Mouse (Mus musculus) layer of hippocampus, postnatal 25 days (tissue): ENCODE measurements at regions not wholly inside any gene's neighbourhood (a gene's known extent, or its start where the extent isn't known, plus 50 kb on each side); places are given as distances from the start of the nearest gene placed in this dataset.

ENCODE experiments used
- DNase-seq, 2 experiments: peaks; one replicate each; pipeline ENCODE4 v3.0.0; 2022; ENCODE audit warnings: mixed read lengths in 2 of 2, low spot score in 1 of 2; ENCODE audit errors: extremely low spot score in 1 of 2

- no peak for DNase-seq
Measured at GRCm38 (mm10) chr11:7010858-7011257, 52.4 kb upstream of the Adcy1 start.

- DNase-seq, result no peak
Measured at GRCm38 (mm10) chr11:6999329-6999728, 64.0 kb upstream of the Adcy1 start.

GRCm38 (mm10) chr11:6998810-6999209 lies 64.5 kb upstream of the Adcy1 start:
- DNase-seq, result no peak

GRCm38 (mm10) chr11:6997508-6997907 lies 65.8 kb upstream of the Adcy1 start:
- DNase-seq, result no peak

GRCm38 (mm10) chr11:6993731-6994130 lies 69.6 kb upstream of the Adcy1 start:
- DNase-seq, result no peak

GRCm38 (mm10) chr11:6991626-6992025 lies 71.7 kb upstream of the Adcy1 start:
- DNase-seq, result no peak

- DNase-seq, result no peak
Measured at GRCm38 (mm10) chr11:6990711-6991110, 72.6 kb upstream of the Adcy1 start.

GRCm38 (mm10) chr11:6988884-6989824 lies 74.1 kb upstream of the Adcy1 start:
- no peak for DNase-seq

- DNase-seq, result no peak
Measured at GRCm38 (mm10) chr11:6987995-6988394, 75.3 kb upstream of the Adcy1 start.

GRCm38 (mm10) chr11:6987105-6987504 lies 76.2 kb upstream of the Adcy1 start:
- no peak for DNase-seq

GRCm38 (mm10) chr11:6982076-6982475 lies 81.2 kb upstream of the Adcy1 start:
- no peak for DNase-seq

- no peak for DNase-seq
Measured at GRCm38 (mm10) chr11:6979656-6980055, 83.6 kb upstream of the Adcy1 start.

GRCm38 (mm10) chr11:6969196-6969595 lies 94.1 kb upstream of the Adcy1 start:
- no peak for DNase-seq

GRCm38 (mm10) chr11:6966968-6967367 lies 96.3 kb upstream of the Adcy1 start:
- peak in 1 of 2 experiments; percentile 43 for DNase-seq

- DNase-seq, result no peak
Measured at GRCm38 (mm10) chr11:6964524-6964923, 98.8 kb upstream of the Adcy1 start.

- DNase-seq, result no peak
Measured at GRCm38 (mm10) chr11:6963600-6963999, 99.7 kb upstream of the Adcy1 start.

- no peak for DNase-seq
Measured at GRCm38 (mm10) chr11:6962786-6963575, 100.3 kb upstream of the Adcy1 start.

- DNase-seq, result no peak
Measured at GRCm38 (mm10) chr11:6962322-6962721, 101.0 kb upstream of the Adcy1 start.

GRCm38 (mm10) chr11:6952787-6953186 lies 110.5 kb upstream of the Adcy1 start:
- DNase-seq, result no peak

- no peak for DNase-seq
Measured at GRCm38 (mm10) chr11:6951361-6951760, 111.9 kb upstream of the Adcy1 start.

GRCm38 (mm10) chr11:6949051-6949450 lies 111.6 kb upstream of the Gm11983 start:
- no peak for DNase-seq
